Mouse (Mus musculus) ZHBTc4 (cell line): ENCODE measurements around the gene Mrgpre.
A peak's percentile ranks its signal among the peaks of the same experiment; 100 is the strongest.

Experiments used
- DNase-seq: peaks from one replicate; pipeline ENCODE4 v3.0.0-alpha.2; 2011; ENCODE audit warnings: low read depth, low spot score

The Mrgpre gene

GRCm38 (mm10) chr7:143739511-143740461 is 44.5 kb downstream of the Mrgpre start:
- peak; percentile 72 for DNase-seq

GRCm38 (mm10) chr7:143738601-143739006 is 45.7 kb downstream of the Mrgpre start:
- no peak for DNase-seq

GRCm38 (mm10) chr7:143738194-143738593 is 46.1 kb downstream of the Mrgpre start:
- DNase-seq = no peak

- DNase-seq = no peak
Observed at GRCm38 (mm10) chr7:143733746-143734145, 50.6 kb downstream of the Mrgpre start.

GRCm38 (mm10) chr7:143729886-143730285 is 54.4 kb downstream of the Mrgpre start:
- no peak for DNase-seq
